Mouse (Mus musculus): ENCODE results near the gene Lif. TPM values are rescaled to one million over a fixed set of nuclear protein-coding genes. Genes with fewer than 3 reads are reported as not detected.
A peak's percentile ranks its signal among the peaks of the same experiment; 100 is the strongest.

Lif gene
- total RNA-seq, 2 experiments from 2014 or later, result 0.07 to 0.86 TPM

DNA sequence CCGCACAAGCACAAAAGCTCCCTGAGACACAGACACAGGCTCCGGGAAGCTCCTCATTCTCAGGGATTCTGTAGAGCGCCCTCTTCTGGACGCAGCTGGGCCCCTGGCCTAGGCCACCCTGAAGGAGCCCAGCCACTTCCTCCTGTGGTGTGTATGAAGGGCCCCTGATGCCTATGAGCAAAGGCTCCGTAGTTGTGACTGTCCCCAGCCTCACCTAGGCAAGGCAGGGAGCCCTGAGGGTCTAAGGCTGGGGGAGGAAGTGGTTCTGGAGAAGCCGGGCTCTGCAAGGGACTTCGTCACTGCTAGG lies 3.8 kb downstream of the Lif start:
- DNase-seq (ENCODE audit: low spot score in 2 of 2), result peak; percentile 43 to 64

DNA sequence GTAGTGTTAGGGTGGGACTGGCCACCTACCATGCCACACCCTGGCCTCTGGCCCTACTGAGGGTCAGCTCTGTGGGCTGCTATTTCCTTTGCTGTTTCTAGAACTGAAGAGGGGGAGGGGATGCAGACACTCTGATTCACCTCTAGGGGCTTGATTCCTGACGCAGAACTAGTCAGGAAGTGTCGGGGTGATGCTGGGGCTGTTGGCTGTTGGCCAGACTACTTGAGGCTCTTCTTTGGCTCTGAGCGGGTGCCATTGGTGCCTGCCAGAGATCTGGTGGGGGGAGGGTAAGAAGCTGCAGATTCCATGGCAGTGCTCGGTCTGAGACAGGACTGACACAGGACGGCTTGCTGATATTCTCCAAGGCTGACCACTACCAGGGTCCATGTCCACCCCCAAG lies 4.6 kb downstream of the Lif start:
- no peak for DNase-seq (ENCODE audit: low spot score in 2 of 2)

- DNase-seq (ENCODE audit: low spot score in 2 of 2), result no peak
Observed at GRCm38 (mm10) chr11:4262847-4263246, 5.5 kb downstream of the Lif start.

- no peak for DNase-seq (ENCODE audit: low spot score in 2 of 2)
Observed at GRCm38 (mm10) chr11:4263296-4263695, 5.9 kb downstream of the Lif start.

- DNase-seq (ENCODE audit: low spot score in 2 of 2), result no peak
Observed at GRCm38 (mm10) chr11:4264066-4264465, 6.7 kb downstream of the Lif start.

- peak; percentile 66 to 70 for DNase-seq (ENCODE audit: low spot score in 2 of 2)
Observed at GRCm38 (mm10) chr11:4266271-4267201, 9.2 kb downstream of the Lif start.

DNA sequence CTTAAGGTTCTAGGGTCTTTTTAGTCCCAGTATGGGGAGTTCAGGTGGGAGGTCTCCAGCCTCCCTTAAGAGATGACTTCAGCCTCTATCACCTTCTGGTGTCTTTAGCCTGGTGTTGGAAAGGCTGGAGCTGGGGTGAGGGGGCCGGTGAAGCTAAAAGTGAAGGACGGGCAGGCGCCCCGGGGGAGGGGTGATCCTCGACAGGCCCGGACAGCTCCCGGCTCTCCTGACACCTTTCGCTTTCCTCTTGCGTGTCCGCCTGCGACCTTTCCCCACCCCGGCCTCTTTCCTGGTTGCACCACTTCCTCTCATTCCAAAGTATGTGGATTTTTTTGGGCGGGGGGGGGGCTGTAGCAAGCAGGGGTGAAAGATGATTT lies 9.8 kb downstream of the Lif start:
- no peak for DNase-seq (ENCODE audit: low spot score in 2 of 2)

DNA sequence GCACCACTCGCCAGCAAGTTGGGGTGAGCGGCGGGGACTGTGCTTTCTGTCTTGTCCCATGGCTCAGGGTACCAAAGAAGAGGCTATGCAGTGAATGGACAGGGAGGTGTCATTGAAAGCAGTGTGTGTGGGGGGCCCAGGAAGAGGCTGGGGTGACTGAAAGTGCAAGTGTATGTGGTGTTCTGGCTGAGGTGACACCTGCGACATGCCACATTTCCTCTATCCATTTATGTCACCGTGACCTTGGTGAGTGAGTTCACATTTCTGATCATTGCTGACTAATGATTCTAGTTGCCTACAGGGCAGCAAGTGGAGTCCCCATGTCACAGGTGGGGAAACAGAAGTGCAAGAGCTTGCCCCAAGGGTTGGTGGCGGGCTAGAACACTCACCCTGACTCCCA lies 11.1 kb downstream of the Lif start:
- DNase-seq (ENCODE audit: low spot score in 2 of 2), result no peak

DNA sequence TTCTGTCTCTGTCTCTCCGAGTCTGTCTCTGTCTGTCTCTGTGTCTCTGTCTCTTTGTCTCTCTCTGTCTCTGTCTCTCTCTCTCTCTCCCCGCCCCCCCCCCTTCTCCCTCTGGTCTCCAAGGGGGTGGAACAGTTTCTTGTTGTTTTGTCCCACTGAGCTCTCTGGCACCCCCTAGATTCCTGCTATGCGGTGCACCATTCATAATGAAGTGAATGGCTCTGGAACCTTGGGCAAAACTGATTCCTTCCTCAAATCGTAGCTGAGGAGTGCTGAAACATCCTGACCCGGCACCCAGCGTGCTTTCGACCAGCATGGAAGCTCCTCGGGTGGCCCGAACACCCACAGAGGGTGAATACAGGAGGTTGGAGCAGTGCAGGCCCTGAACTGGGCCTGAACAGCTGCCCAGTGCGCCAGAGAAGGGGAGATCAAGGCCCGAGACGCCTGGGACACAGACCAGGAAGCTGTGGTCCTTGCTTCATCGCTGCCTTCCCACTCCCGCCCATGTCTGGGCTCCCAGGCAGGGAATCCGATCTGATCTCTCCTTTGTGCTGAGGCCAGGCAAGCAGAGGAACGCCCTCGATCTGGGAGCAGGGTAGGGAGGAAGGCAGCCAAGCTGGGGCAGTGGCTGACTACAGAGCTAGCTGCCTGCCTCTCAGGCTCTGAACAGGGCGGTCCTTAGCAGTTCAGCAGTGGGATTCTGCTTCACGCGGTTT lies 13.5 kb downstream of the Lif start:
- no peak for DNase-seq (ENCODE audit: low spot score in 2 of 2)

DNA sequence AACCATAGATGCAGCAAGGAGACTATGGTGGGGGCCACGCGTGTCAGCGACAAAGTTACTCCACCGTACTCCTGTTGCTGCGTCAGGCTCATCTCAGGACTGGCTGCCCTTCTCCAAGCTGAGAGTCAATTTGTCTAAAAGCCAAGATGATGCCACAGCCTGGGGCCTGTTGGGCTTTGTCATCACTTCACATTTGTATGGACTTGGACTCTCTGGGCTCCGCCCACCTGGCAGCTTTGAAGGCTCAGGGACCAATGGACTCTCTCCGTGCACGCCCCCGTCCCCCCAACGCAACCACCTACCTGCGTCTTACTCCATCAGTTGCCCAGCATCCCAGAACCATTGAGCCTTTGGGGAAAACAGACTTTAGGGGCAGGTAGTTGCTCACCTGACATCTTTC lies 14.2 kb downstream of the Lif start:
- no peak for DNase-seq (ENCODE audit: low spot score in 2 of 2)

DNA sequence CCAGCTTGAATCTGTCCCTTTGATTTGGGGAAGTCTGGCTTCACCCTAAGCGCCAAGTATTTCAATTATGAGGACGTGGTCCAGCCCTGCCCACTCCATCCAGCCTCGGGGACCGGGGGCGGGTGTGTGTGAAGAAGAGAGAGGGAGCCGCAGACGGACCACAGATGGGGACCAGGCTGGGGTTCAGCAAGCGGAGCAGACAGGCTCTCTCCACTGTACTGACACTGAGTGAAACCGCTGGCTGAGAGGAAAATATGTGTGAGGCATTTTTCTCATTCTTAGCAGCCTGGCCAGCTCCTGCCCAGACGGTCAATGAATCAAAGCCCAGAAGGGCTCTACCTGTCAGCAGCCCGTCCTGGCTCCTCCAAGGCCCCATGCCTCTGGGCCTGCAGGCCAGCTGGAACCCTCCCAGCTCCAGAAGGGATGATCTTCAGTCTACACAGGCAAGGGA lies 19.1 kb downstream of the Lif start:
- no peak for DNase-seq (ENCODE audit: low spot score in 2 of 2)

DNA sequence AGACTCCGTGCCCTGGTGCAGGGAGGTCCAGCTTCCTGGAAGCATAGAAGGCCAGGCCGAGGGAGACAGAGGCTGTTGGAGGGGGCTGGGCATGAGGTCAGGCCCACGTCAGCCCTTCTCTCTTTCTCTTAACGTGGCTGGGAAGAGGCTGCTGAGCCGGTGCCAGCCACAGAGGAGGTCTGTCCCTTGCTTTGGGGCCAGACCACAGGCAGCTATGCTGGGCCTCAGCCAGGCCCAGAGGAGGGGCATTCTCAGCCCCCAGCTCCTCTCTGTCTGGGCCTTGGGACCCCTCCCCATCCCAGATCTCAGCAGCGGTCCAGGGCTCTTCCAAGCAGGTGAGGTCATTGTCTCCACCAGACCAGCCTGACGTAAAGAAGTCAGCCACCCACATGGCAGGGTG lies 22.6 kb downstream of the Lif start:
- DNase-seq (ENCODE audit: low spot score in 2 of 2), result no peak

- no peak for DNase-seq (ENCODE audit: low spot score in 2 of 2)
Observed at GRCm38 (mm10) chr11:4281852-4282251, 24.5 kb downstream of the Lif start.

- no peak for DNase-seq (ENCODE audit: low spot score in 2 of 2)
Observed at GRCm38 (mm10) chr11:4283627-4284026, 26.3 kb downstream of the Lif start.

DNA sequence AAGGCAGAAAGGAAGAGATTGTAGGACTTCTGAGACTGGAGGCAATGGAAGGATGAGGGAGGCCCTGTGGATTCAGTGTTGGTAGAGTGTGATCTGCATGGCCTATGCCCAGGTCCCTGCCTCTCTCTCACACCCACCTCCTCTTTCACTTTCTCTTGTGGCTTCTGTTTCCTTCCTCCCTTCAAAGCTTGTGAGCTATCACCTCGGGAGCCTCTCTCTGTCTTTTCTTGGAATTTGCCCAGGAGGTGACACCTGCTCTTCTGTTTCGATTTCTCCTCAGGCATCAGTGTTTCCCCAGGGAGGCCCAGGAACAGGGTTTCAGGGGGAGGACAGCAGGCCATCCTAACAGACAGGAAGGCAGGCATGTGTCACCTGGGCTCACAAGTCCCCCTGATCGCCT lies 31.9 kb downstream of the Lif start:
- no peak for DNase-seq (ENCODE audit: low spot score in 2 of 2)

DNA sequence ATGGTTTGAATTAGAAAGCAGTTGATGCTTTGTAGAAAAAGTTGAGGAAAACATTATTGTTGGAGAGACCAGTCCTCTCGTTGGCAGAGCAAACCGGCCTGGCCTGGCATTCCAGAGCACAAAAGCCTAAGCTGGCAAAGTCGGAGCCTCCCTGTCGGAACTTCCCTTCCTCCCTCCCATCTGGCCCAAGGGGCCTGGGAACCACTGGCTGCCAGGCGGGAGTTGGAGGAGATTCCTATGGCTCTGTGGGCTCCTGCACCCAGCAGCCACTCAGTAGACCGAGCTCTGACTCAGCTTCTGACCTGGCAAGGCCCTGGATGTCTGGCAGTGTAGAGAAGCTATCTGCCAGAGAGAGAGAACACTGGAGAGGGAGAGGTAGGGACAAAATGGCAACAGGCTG lies 34.3 kb downstream of the Lif start:
- DNase-seq (ENCODE audit: low spot score in 2 of 2), result no peak

GRCm38 (mm10) chr11:4292224-4292887 lies 35.0 kb downstream of the Lif start:
- DNase-seq (ENCODE audit: low spot score in 2 of 2), result no peak

DNA sequence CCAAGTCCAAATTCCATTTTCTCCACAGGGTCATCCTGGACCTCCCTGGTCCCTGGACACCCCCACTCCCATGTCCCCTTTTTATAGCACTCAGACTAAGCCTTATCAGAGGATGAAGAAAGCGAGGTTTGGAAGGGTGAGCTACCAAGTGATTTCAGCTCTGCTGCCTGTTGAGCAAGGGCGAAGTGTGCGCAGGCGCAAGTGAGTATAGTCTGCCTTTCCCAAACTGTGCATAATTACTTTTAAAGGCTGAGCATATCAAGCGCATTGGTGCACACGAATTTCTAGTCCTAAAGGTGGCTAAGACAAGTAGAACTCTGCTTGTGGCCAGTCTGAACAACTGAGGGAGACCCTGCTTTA lies 35.5 kb downstream of the Lif start:
- DNase-seq (ENCODE audit: low spot score in 2 of 2), result no peak

GRCm38 (mm10) chr11:4293481-4293880 lies 36.1 kb downstream of the Lif start:
- DNase-seq (ENCODE audit: low spot score in 2 of 2), result no peak

- DNase-seq (ENCODE audit: low spot score in 2 of 2), result no peak
Observed at GRCm38 (mm10) chr11:4294047-4294446, 36.7 kb downstream of the Lif start.

- DNase-seq (ENCODE audit: low spot score in 2 of 2), result peak in 1 of 2 experiments; percentile 46
Observed at GRCm38 (mm10) chr11:4294495-4295351, 37.4 kb downstream of the Lif start.
